Mouse (Mus musculus): ENCODE measurements around the gene Dmrtc1c2.
"Not testable (repeated sequence)": the region's sequence is repeated elsewhere in the genome, so short reads cannot be mapped to it uniquely, and the experiment has no call there.

The Dmrtc1c2 gene

DNA sequence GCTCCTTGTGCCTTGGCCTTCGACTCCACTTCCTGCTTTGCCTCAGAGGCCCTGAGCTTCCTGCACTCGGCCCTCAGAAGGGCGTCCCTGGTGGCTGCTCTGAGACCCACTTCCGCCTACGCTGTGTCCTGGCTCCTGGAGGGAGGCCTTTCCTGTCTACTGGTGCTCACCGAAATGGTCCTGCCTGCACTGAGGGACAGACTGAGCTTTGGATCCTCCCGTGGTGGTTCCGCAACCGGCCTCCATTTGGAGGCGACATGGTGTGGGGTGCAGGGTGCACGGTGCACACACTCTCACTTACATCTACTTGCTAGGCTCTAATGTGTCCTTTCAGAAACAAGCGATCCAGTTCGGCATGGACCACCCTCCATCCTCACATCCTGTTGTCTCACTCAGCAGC, at the start of gene Dmrtc1c2:
Dmrtc1c2 (minus strand) TSS at position 101 of the 400 bp plus-strand sequence.
- DNase-seq (ENCODE audit: low spot score) = not testable (repeated sequence)

DNA sequence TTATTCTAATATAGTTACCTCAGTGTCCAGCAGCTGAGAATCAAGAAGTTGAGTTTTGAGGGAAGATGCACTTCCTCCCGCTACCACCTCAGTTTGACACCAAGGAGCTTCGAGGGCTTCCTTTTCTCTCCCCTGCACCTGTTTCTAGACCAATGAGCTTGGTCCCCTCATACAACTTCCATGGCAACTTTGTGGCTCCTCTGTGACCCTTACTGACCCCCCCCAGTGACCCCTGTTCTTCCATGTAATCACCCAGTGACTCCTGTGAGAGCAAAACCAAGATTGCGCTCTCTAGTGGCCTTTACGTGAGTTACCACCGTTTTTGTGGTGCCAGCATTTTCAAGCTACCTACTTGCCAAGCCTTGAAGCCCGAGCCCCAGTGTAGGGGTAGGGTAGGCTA, 13.5 kb upstream of the Dmrtc1c2 start, which contains the start of gene 1700031F05Rik:
1700031F05Rik (minus strand) TSS at position 101 of the 400 bp plus-strand sequence.
- DNase-seq (ENCODE audit: low spot score) = no peak

DNA sequence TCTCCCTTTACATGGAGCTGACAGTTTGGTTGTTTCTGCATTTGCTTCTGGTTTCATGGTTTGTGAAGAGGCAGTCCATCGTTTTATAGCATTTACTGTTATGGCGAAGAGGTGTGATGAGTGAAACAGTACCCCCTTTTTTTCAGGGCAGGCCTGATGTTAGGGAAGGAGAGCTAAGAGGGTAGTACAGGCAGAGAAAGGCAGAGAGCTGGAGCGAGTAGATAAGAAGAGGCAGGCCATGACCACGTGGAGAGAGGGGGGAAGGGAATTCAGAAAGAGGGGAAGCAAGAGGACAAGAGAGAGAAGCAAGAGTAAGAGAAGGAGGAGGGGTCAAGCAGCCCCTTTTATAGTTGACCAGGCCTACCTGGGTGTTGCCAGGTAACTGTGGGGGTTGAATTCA, 42.1 kb downstream of the Dmrtc1c2 start:
- no peak for DNase-seq (ENCODE audit: low spot score)

DNA sequence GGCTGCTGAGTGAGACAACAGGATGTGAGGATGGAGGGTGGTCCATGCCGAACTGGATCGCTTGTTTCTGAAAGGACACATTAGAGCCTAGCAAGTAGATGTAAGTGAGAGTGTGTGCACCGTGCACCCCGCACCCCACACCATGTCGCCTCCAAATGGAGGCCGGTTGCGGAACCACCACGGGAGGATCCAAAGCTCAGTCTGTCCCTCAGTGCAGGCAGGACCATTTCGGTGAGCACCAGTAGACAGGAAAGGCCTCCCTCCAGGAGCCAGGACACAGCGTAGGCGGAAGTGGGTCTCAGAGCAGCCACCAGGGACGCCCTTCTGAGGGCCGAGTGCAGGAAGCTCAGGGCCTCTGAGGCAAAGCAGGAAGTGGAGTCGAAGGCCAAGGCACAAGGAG, 51.8 kb downstream of the Dmrtc1c2 start, which contains the start of gene Dmrtc1c1:
Dmrtc1c1 (plus strand) TSS at position 301 of the 400 bp plus-strand sequence.
- not testable (repeated sequence) for DNase-seq (ENCODE audit: low spot score)
